Mouse (Mus musculus) liver, embryonic 14.5 days (tissue): ENCODE results near the gene Cd44.

Experiments
- CTCF ChIP-seq: IDR thresholded peaks from 2 replicates; pipeline ENCODE4 v1.5.1; 2016; ENCODE audit warnings: antibody characterized with exemption, low read depth, control low read depth
- EP300 ChIP-seq: IDR thresholded peaks from 2 replicates; pipeline ENCODE4 v1.6.1; 2016; ENCODE audit warnings: antibody characterized with exemption, low read depth

DNA sequence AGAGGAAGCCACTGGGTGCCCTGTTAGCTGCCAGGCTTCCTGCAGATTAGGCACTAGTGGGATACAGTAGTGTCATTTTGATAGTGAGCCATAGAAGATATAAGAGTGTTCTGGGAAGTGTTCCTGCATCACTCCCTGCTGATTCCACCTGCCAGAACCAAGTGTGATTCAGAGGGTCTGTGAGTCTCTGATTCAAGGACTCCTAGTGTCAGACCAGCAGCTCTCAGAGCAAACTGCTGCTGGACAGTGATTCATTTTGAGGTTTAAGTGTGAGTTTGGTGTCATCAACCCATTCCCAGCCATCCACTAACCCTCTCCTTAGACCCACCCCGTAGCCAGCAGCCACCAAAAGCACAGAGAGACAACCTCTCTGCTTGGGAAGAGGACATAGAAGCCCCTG, 6.3 kb downstream of the Cd44 start:
- no peak for TF ChIP-seq CTCF
- no peak for TF ChIP-seq EP300
